Mouse (Mus musculus) erythroblast, embryonic 14.5 days (primary cell): Measurements from ENCODE around the gene Syndig1.

ENCODE experiments used
- GATA1 ChIP-seq: IDR thresholded peaks from 2 replicates; pipeline ENCODE4 v1.6.1; 2012; ENCODE audit warnings: low read length, inconsistent platforms, mixed read lengths
- TAL1 ChIP-seq: IDR thresholded peaks from 3 replicates; pipeline ENCODE4 v1.6.1; 2012; ENCODE audit warnings: low read length, inconsistent platforms, mixed read lengths

- TF ChIP-seq GATA1 (no peak), TAL1 (no peak)
Observed at GRCm38 (mm10) chr2:149848778-149849177, 19.8 kb downstream of the Syndig1 start.
